Mouse (Mus musculus) erythroblast, embryonic 14.5 days (primary cell): Measurements from ENCODE around the gene Gm45808. TPM values are rescaled to one million over a fixed set of nuclear protein-coding genes. Genes with fewer than 3 reads are reported as not detected.
"Not testable (repeated sequence)": the region's sequence is repeated elsewhere in the genome, so short reads cannot be mapped to it uniquely, and the experiment has no call there.

Experiments
- H3K27me3 ChIP-seq: 2 replicates; pipeline ENCODE4 v1.6.1; 2012; ENCODE audit warnings: inconsistent platforms; ENCODE audit not compliant: control insufficient read depth
- H3K36me3 ChIP-seq: 2 replicates; pipeline ENCODE4 v1.6.1; 2012; ENCODE audit warnings: mild to moderate bottlenecking, inconsistent platforms; ENCODE audit not compliant: control insufficient read depth
- H3K4me1 ChIP-seq: 2 replicates; pipeline ENCODE4 v1.6.1; 2012; ENCODE audit warnings: inconsistent platforms; ENCODE audit not compliant: control insufficient read depth
- H3K4me3 ChIP-seq: replicated peaks from 2 replicates; pipeline ENCODE3; 2012; ENCODE audit warnings: moderate library complexity, mild to moderate bottlenecking, inconsistent platforms
- H3K9me3 ChIP-seq: 2 replicates; pipeline ENCODE4 v1.6.1; 2012; ENCODE audit warnings: low read length, inconsistent platforms, mixed read lengths; ENCODE audit not compliant: control insufficient read depth
- GATA1 ChIP-seq: IDR thresholded peaks from 2 replicates; pipeline ENCODE4 v1.6.1; 2012; ENCODE audit warnings: low read length, inconsistent platforms, mixed read lengths
- TAL1 ChIP-seq: IDR thresholded peaks from 3 replicates; pipeline ENCODE4 v1.6.1; 2012; ENCODE audit warnings: low read length, inconsistent platforms, mixed read lengths
- polyA plus RNA-seq: library from polyadenylated mRNA; stranded (reverse); fragments of >175 nt; gene quantifications from 2 replicates; pipeline ENCODE4 v1.2.3, GENCODE M21; 2012

Gene Gm45808
- polyA plus RNA-seq, 1 experiment, result not detected

DNA sequence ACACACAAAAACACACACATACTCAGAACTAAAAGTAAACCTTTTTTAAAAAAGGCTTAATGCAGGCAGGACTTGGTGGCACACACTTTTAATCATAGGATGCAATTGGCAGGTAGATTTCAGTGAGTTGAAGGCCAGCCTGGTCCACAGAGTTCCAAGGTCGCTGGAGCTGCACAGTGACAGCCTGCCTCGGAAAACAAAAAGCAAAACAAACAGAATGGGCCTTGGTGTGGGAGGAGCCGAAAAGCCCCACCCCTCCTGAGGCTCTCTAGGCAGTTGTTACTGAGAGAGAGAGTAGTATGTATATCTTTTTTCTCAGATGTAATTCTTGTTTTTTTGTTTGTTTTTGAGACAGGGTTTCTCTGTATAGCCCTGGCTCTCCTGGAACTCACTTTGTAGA lies 4.7 kb upstream of the Gm45808 start:
- Histone ChIP-seq H3K27me3 (no peaks in the 10 kb centered on the region), H3K4me1 (peaks cover 82% of the 10 kb centered on the region), H3K4me3 (no peak overlapping the region), H3K36me3 (peaks cover 47% of the 10 kb centered on the region), H3K9me3 (no peaks in the 10 kb centered on the region)
- TF ChIP-seq GATA1 (no peak), TAL1 (no peak)

DNA sequence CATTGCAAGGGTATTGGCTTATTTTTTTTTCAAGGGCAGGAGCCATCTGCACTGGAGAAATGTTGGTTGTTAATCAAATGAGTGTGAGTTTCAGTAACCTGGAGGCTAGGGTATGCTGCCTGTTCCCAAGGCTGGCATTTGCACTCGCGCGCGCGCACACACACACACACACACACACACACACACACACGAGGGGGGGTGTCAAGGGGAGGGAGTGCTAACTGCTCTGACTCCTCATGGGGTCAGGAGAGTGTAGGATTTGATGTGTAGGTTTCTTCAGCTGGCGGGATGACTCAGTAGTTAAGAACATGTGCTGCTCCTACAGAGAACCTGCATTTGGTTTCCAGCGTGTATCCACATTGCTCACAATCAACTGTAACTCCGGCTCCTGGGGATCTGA lies 4.2 kb upstream of the Gm45808 start:
- Histone ChIP-seq H3K4me3 (no peak overlapping the region), H3K27me3 (no peaks in the 10 kb centered on the region), H3K9me3 (no peaks in the 10 kb centered on the region), H3K36me3 (peaks cover 43% of the 10 kb centered on the region), H3K4me1 (peaks cover 87% of the 10 kb centered on the region)
- TF ChIP-seq GATA1 (no peak), TAL1 (no peak)

DNA sequence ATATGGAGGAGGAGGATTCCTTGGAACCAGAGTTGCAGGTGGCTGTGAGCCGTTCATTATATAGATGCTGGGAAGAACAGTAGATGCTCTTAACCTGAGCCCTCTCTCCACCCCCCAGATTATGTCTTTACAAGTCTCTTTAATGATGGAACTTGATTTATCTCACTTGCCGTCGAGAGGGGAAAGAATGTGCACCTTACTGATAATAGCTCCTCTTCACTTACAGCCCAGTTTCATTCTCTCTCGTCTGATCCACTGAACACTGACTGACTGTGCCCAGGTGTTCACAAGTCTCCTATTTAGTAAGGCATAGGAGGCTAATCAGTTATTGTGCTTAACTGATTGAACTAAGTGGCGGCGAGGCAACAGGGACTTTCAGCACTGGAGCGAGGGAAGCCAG lies 3.0 kb upstream of the Gm45808 start:
- peak overlapping the region; percentile 4 for H3K4me3 ChIP-seq
- peaks cover 82% of the 10 kb centered on the region for H3K4me1 ChIP-seq
- H3K27me3 ChIP-seq, result no peaks in the 10 kb centered on the region
- TF ChIP-seq GATA1, result no peak
- peak; percentile 64; the same call in 2 of the 3 replicates for TF ChIP-seq TAL1
- no peaks in the 10 kb centered on the region for H3K9me3 ChIP-seq
- peaks cover 31% of the 10 kb centered on the region for H3K36me3 ChIP-seq

DNA sequence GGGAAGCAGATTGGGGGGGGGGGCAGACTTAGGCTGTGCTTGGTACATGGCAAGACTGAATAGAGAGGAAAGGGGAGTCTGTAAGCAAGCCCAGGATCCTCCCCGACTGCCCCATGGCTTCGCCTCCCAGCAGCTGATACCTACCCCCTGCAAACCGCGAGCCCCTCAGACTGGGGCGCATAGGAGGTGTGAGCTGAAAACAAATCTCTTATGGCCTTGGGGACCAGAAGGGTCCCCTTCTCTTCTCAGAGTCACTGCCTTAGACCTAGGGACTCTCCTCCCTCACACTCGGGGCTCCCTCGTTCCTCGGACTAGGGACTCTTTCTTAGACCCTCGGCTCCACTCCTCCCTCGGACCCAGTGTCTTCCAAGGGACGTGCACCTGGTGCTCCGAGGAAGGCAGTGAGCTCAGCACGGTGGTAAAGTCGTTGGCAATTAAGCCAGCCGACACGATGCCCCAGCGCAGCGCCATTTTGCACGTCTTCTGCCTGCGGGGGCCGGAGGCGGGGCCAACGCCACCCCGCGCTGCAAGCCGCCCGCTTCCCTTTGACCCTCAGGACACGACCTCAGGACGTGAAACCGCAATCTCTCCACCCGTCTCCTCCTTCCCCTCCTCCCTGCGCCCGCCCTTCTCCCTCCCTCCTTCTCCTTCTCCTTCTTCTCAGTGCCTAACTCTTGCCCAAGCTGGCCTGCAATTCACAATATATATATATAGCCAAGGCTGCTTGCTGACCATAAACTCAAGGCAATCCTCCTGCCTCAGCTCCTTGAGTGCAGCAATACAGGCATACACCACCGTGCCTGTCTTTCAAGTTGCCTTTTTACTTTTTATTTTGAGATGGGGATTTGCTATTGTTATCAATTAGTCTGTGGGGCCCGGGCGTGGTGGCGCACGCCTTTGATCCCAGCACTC lies 1.9 kb upstream of the Gm45808 start, which contains the start of gene Dhdh:
TSS of gene Dhdh (minus strand) at position 513 of the 912 bp plus-strand sequence.
- Histone ChIP-seq H3K27me3 (no peaks in the 10 kb centered on the region), H3K36me3 (peaks cover 20% of the 10 kb centered on the region), H3K4me3 (peak within 1 kb of the TSS; percentile 69), H3K4me1 (peaks cover 75% of the 10 kb centered on the region), H3K9me3 (no peaks in the 10 kb centered on the region)
- TF ChIP-seq TAL1 (no peak), GATA1 (no peak)

- Histone ChIP-seq H3K4me1 (peaks cover 69% of the 10 kb centered on the region), H3K9me3 (no peaks in the 10 kb centered on the region), H3K27me3 (no peaks in the 10 kb centered on the region), H3K36me3 (peaks cover 14% of the 10 kb centered on the region), H3K4me3 (peak overlapping the region; percentile 69)
- TF ChIP-seq TAL1 (no peak), GATA1 (no peak)
These were observed 1.3 kb upstream of the Gm45808 start for GRCm38 (mm10) chr7:45487861-45488292.

GRCm38 (mm10) chr7:45486158-45486557 lies 453 bp downstream of the Gm45808 start:
- TF ChIP-seq GATA1 (peak; percentile 3; the same call in 1 of the 2 replicates), TAL1 (no peak)
- H3K4me3 ChIP-seq, result no peak overlapping the region
- H3K36me3 ChIP-seq, result no peaks in the 10 kb centered on the region; the same call in 1 of the 2 replicates
- no peaks in the 10 kb centered on the region for H3K9me3 ChIP-seq
- H3K27me3 ChIP-seq, result no peaks in the 10 kb centered on the region
- peaks cover 67% of the 10 kb centered on the region for H3K4me1 ChIP-seq

GRCm38 (mm10) chr7:45484985-45485384 lies 1.6 kb downstream of the Gm45808 start:
- H3K4me3 ChIP-seq, H3K9me3 ChIP-seq, H3K27me3 ChIP-seq, H3K36me3 ChIP-seq: not testable (repeated sequence)
- H3K4me1 ChIP-seq, result peaks cover 59% of the 10 kb centered on the region

DNA sequence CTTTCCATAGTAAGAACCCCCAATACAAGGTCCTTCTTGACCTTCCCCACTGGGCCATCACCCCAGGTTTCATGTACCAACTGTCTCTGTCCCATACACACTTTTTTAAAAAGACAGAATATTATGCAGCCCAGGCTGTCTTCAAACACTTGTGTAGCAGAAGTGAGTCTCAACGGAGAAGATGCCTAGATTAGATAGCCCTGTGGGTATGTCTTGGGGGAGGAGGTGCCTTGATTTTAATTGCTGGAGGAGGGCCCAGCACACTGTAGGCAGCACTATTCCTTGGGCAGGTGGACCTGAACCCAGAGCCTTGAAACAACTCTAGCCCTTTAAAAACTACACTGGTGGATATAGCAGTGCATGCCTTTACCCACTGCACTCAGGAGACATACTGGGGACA lies 4.4 kb downstream of the Gm45808 start:
- H3K4me3 ChIP-seq, result no peak overlapping the region
- peaks cover 38% of the 10 kb centered on the region for H3K4me1 ChIP-seq
- no peaks in the 10 kb centered on the region for H3K27me3 ChIP-seq
- no peaks in the 10 kb centered on the region for H3K9me3 ChIP-seq
- TF ChIP-seq GATA1, result no peak
- no peak for TF ChIP-seq TAL1
- peaks cover 6% of the 10 kb centered on the region; the same call in 1 of the 2 replicates for H3K36me3 ChIP-seq

GRCm38 (mm10) chr7:45481374-45481927 lies 5.2 kb downstream of the Gm45808 start, which contains the start of gene Tulp2:
TSS of gene Tulp2 (plus strand) at chr7:45481877.
- Histone ChIP-seq H3K4me1 (peaks cover 38% of the 10 kb centered on the region), H3K4me3 (no peak within 1 kb of the TSS), H3K9me3 (no peaks in the 10 kb centered on the region), H3K27me3 (no peaks in the 10 kb centered on the region), H3K36me3 (peaks cover 6% of the 10 kb centered on the region; the same call in 1 of the 2 replicates)
- no peak for TF ChIP-seq TAL1
- no peak for TF ChIP-seq GATA1

DNA sequence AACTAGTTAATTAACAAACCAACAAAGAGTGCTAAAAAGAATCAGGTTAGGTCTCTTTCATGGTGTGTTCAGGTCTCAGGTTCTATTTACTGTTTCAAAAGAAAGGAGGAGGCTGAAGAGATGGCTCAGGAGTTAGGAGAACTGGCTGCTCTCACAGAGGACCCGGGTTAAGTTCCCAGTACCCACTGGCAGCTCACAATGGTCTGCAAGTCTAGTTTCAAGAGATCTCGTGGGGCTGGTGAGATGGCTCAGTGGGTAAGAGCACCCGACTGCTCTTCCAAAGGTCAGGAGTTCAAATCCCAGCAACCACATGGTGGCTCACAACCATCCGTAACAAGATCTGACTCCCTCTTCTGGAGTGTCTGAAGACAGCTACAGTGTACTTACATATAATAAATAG lies 6.3 kb downstream of the Gm45808 start:
- H3K27me3 ChIP-seq, H3K36me3 ChIP-seq, H3K9me3 ChIP-seq, H3K4me3 ChIP-seq: not testable (repeated sequence)
- H3K4me1 ChIP-seq, result peaks cover 40% of the 10 kb centered on the region
